Mouse (Mus musculus) central nervous system, embryonic 11.5 days (tissue): ENCODE data around the gene Tnrc6a. TPM values are rescaled to one million over a fixed set of nuclear protein-coding genes. Genes with fewer than 3 reads are reported as not detected.

Experiments
- polyA plus RNA-seq: library from polyadenylated mRNA; depleted of rRNA; stranded (reverse); fragments of >200 nt; gene quantifications from 2 replicates; pipeline ENCODE4 v1.2.3, GENCODE M21; 2012; rRNA removed

Gene Tnrc6a
- polyA plus RNA-seq = 57.1 and 88.2 TPM in 2 replicates

GRCm38 (mm10) chr7:123123665-123124298 is at the start of gene Tnrc6a:
Gene Tnrc6a (plus strand): TSS chr7:123123885.

DNA sequence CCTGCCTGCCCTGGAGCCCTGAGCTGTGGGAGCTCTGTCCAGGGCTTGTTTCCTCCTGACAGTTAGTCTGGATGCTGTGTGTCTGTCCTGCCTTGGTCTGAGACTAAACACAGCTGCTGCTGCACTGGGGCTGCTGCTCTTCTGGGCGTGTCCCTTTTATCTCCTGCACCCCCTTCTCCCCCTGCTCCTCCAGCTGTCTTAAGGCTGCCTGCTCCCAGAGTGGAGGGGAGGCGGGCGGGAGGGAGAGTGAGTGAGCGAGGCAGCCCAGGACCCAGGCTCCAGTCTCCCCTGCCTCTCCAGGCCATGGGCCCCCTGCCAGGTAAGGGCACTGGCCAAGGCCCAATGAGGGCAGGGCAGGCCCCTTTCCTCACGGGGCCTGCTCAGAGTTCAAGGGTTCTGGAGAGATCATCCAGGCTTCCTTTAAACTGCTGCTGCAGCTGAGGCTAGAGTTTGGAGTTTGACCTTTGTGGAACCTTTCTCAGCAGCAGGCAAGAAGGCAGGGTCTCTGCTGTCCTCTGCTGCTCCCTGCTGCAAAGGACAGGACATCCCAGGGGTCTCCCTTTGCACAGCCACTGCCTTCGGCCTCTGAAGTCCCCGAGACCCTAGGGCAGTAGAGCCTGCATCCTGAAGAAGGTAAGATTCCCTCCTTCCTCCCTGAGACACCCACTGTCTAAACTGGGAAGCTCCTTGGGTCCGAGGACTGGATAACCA is 90.8 kb downstream of the Tnrc6a start, which contains the start of gene Slc5a11:
Gene Slc5a11, plus strand, starts transcription at position 416 of the 711 bp plus-strand sequence.

Other genes starting within 250 kb of the Tnrc6a start
- 80.7 and 95.9 TPM in 2 replicates for gene Rbbp6, start 158.2 kb upstream of the Tnrc6a start, polyA plus RNA-seq
- 0.14 and 0.18 TPM in 2 replicates for gene Slc5a11, start 90.9 kb downstream of the Tnrc6a start, polyA plus RNA-seq
- gene Lcmt1, start 245.9 kb downstream of the Tnrc6a start, polyA plus RNA-seq = 51.9 and 64.2 TPM in 2 replicates
- gene Arhgap17, start 246.0 kb downstream of the Tnrc6a start, polyA plus RNA-seq = 28.5 and 32.9 TPM in 2 replicates